ENCODE assay signal across 8 mouse cellular contexts in genomic region chrX:73716709-73717545, GRCm38 (mm10). TPM values are rescaled to one million over a fixed set of nuclear protein-coding genes. Genes with fewer than 3 reads are reported as not detected.
A peak's percentile ranks its signal among the peaks of the same experiment; 100 is the strongest.
DNase-seq lines count a peak whose midpoint lies in the region; ATAC-seq and TF ChIP-seq lines count a peak whose summit lies in the region.

No protein-coding gene starts in this region.

- TF ChIP-seq EP300 in heart, postnatal 0 days (IDR thresholded peaks at IDR 0.05; ENCODE audit: low read depth), result no peak

- peaks cover 32% of the 10 kb centered on the region for H3K4me1 ChIP-seq in embryonic facial prominence, embryonic 13.5 days
- H3K4me1 ChIP-seq in heart, postnatal 0 days (ENCODE audit: control insufficient read depth, insufficient read depth), result peaks cover 11% of the 10 kb centered on the region; the same call in 1 of the 2 replicates

- 35% methylated on average over 30 of the region's 30 CpGs for WGBS in embryonic facial prominence, embryonic 13.5 days
- WGBS in heart, postnatal 0 days, result 39% methylated on average over 30 of the region's 30 CpGs

- H3K27ac ChIP-seq in embryonic facial prominence, embryonic 13.5 days, result peak overlapping the region; percentile 83
- peak overlapping the region; percentile 86 for H3K27ac ChIP-seq in heart, postnatal 0 days (ENCODE audit: low read depth)

- peaks cover 4% of the 10 kb centered on the region; the same call in 1 of the 2 replicates for H3K27me3 ChIP-seq in embryonic facial prominence, embryonic 13.5 days
- H3K27me3 ChIP-seq in heart, postnatal 0 days (ENCODE audit: control insufficient read depth, insufficient read depth, low read length), result no peaks in the 10 kb centered on the region

- no peak; the same call in 1 of the 2 replicates for ATAC-seq in embryonic facial prominence, embryonic 13.5 days (ENCODE audit: insufficient number of reproducible peaks, insufficient read depth, low FRiP score, low TSS enrichment, low read depth)
- ATAC-seq in heart, postnatal 0 days (ENCODE audit: insufficient read depth, low read depth), result no peak

- no peaks in the 10 kb centered on the region for H3K9me3 ChIP-seq in embryonic facial prominence, embryonic 13.5 days
- no peaks in the 10 kb centered on the region for H3K9me3 ChIP-seq in heart, postnatal 0 days (replicated peaks; ENCODE audit: control insufficient read depth, low read length)

- H3K36me3 ChIP-seq in embryonic facial prominence, embryonic 13.5 days, result peaks cover 4% of the 10 kb centered on the region
- H3K36me3 ChIP-seq in heart, postnatal 0 days (replicated peaks; ENCODE audit: control insufficient read depth, insufficient read depth, low read length), result no peaks in the 10 kb centered on the region

- H3K4me2 ChIP-seq in embryonic facial prominence, embryonic 13.5 days, result peak overlapping the region; percentile 67
- peak overlapping the region; percentile 71 for H3K4me2 ChIP-seq in heart, postnatal 0 days (ENCODE audit: low read depth, low read length)

- H3K4me3 ChIP-seq in embryonic facial prominence, embryonic 13.5 days, result peak overlapping the region; percentile 58
- H3K4me3 ChIP-seq in heart, postnatal 0 days (ENCODE audit: low read depth, low read length), result peak overlapping the region; percentile 64

- H3K9ac ChIP-seq in embryonic facial prominence, embryonic 13.5 days, result peak overlapping the region; percentile 77
- H3K9ac ChIP-seq in heart, postnatal 0 days (replicated peaks; ENCODE audit: low read depth, low read length), result peak overlapping the region; percentile 69

- peak; percentile 13 for DNase-seq in kidney, adult 18-20 months
- DNase-seq in kidney, postnatal 36 days, result no peak
- DNase-seq in NIH3T3 (ENCODE audit: low read depth) (peak; percentile 7), liver (peak; percentile 24)
- DNase-seq in heart, postnatal 0 days (ENCODE audit: low spot score), result no peak
- DNase-seq in naive thymus-derived CD4-positive, alpha-beta T cell, adult 2 months (ENCODE audit: low read depth), result peak; percentile 40
- DNase-seq in urinary bladder, postnatal 36 days (ENCODE audit: low spot score in 2 of 2), result no peak

- no peak for TF ChIP-seq CTCF in heart, postnatal 0 days (IDR thresholded peaks at IDR 0.05; ENCODE audit: low read depth)

RNA-seq across cellular contexts. Expression of gene Abcd1, which starts 0.5 kb away (rescaled TPM):
- 13.9 and 15.4 TPM in 2 replicates for polyA plus RNA-seq in embryonic facial prominence, embryonic 13.5 days (2015; fragmentation: Nextera tagmentation; extraction: Ambion mirVana)
- 22.0 and 27.4 TPM in 2 replicates for total RNA-seq in heart, postnatal 0 days (2014; rRNA removed; ENCODE audit: low replicate concordance)
- 14.1 and 14.3 TPM in 2 replicates for polyA plus RNA-seq in heart, postnatal 0 days (2015; fragmentation: Nextera tagmentation; extraction: Ambion mirVana)

RNA-seq across cellular contexts. Expression of gene Bcap31, which starts 1.0 kb away (rescaled TPM):
- 208 and 226 TPM in 2 replicates for polyA plus RNA-seq in embryonic facial prominence, embryonic 13.5 days (2015; fragmentation: Nextera tagmentation; extraction: Ambion mirVana)
- total RNA-seq in heart, postnatal 0 days (2014; rRNA removed; ENCODE audit: low replicate concordance), result 65.5 and 65.7 TPM in 2 replicates
- 148 and 159 TPM in 2 replicates for polyA plus RNA-seq in heart, postnatal 0 days (2015; fragmentation: Nextera tagmentation; extraction: Ambion mirVana)

RNA-seq across cellular contexts. Expression of gene Plxnb3, which starts 40.0 kb away (rescaled TPM):
- 0.41 and 0.46 TPM in 2 replicates for polyA plus RNA-seq in embryonic facial prominence, embryonic 13.5 days (2015; fragmentation: Nextera tagmentation; extraction: Ambion mirVana)
- 0.31 and 3.4 TPM in 2 replicates for total RNA-seq in heart, postnatal 0 days (2014; rRNA removed; ENCODE audit: low replicate concordance)
- polyA plus RNA-seq in heart, postnatal 0 days (2015; fragmentation: Nextera tagmentation; extraction: Ambion mirVana), result 0.67 and 0.81 TPM in 2 replicates

RNA-seq across cellular contexts. Expression of gene Slc6a8, which starts 44.0 kb away (rescaled TPM):
- polyA plus RNA-seq in embryonic facial prominence, embryonic 13.5 days (2015; fragmentation: Nextera tagmentation; extraction: Ambion mirVana), result 9.7 and 10.1 TPM in 2 replicates
- total RNA-seq in heart, postnatal 0 days (2014; rRNA removed; ENCODE audit: low replicate concordance), result 99.7 and 138 TPM in 2 replicates
- 11.0 and 11.9 TPM in 2 replicates for polyA plus RNA-seq in heart, postnatal 0 days (2015; fragmentation: Nextera tagmentation; extraction: Ambion mirVana)

RNA-seq across cellular contexts. Expression of gene Pnck, which starts 57.0 kb away (rescaled TPM):
- 15.6 and 18.8 TPM in 2 replicates for polyA plus RNA-seq in embryonic facial prominence, embryonic 13.5 days (2015; fragmentation: Nextera tagmentation; extraction: Ambion mirVana)
- total RNA-seq in heart, postnatal 0 days (2014; rRNA removed; ENCODE audit: low replicate concordance), result 2.7 and 14.8 TPM in 2 replicates
- 9.9 and 12.0 TPM in 2 replicates for polyA plus RNA-seq in heart, postnatal 0 days (2015; fragmentation: Nextera tagmentation; extraction: Ambion mirVana)

Comparison
In these comparisons a context has a peak if more than half of its experiments do, and no peak if none do; other contexts are left out.
1. DNase-seq: peak in kidney, adult 18-20 months (single experiment), NIH3T3 (single experiment), liver (single experiment) and naive thymus-derived CD4-positive, alpha-beta T cell, adult 2 months (single experiment); none in kidney, postnatal 36 days (0 of 2), heart, postnatal 0 days (single experiment) and urinary bladder, postnatal 36 days (0 of 2).